Mouse (Mus musculus): ENCODE measurements around the gene Olfr292. TPM values are rescaled to one million over a fixed set of nuclear protein-coding genes. Genes with fewer than 3 reads are reported as not detected.

Olfr292 gene
- total RNA-seq (2021) = not detected
- long read RNA-seq, experiment 1 = 0 reads
- long read RNA-seq, experiment 2 = 0 reads

- DNase-seq = no peak
Observed at GRCm38 (mm10) chr7:86688030-86688429, at the start of gene Olfr292. Gene Olfr292, plus strand, starts transcription at chr7:86688330.

- no peak for DNase-seq
Observed at GRCm38 (mm10) chr7:86648761-86649160, 39.4 kb upstream of the Olfr292 start, which contains the start of gene Olfr293. Gene Olfr293, plus strand, starts transcription at chr7:86649061.

- no peak for DNase-seq
Observed at GRCm38 (mm10) chr7:86725013-86725412, 36.9 kb downstream of the Olfr292 start.

Other genes starting within 250 kb of the Olfr292 start
- not detected for gene Olfr299, start 228.4 kb upstream of the Olfr292 start, total RNA-seq (2021)
- not detected for gene Olfr298, start 195.8 kb upstream of the Olfr292 start, total RNA-seq (2021)
- gene Olfr297, start 168.4 kb upstream of the Olfr292 start, total RNA-seq (2021) = not detected
- not detected for gene Olfr295, start 104.5 kb upstream of the Olfr292 start, total RNA-seq (2021)
- not detected for gene Olfr294, start 71.7 kb upstream of the Olfr292 start, total RNA-seq (2021)
- gene Olfr293, start 39.3 kb upstream of the Olfr292 start, total RNA-seq (2021) = not detected
- under 1 TPM in 1 of 2 experiments, not detected in 1; 0.20 TPM for gene Folh1, start 87.6 kb downstream of the Olfr292 start, total RNA-seq (2021)
- not detected for gene Vmn2r77, start 106.7 kb downstream of the Olfr292 start, total RNA-seq (2021)
- gene Vmn2r78, start 226.8 kb downstream of the Olfr292 start, total RNA-seq (2021) = not detected